Mouse (Mus musculus) heart, postnatal 0 days (tissue): Measurements from ENCODE around the gene Gm7138. TPM values are rescaled to one million over a fixed set of nuclear protein-coding genes. Genes with fewer than 3 reads are reported as not detected.
"Not testable (repeated sequence)": the region's sequence is repeated elsewhere in the genome, so short reads cannot be mapped to it uniquely, and the experiment has no call there.

ENCODE experiments used
- ATAC-seq: fragments of 200-750 bp; cut with Nextera tagmentation; 2 replicates; pipeline ENCODE4 v1.8.0; 2017; ENCODE audit warnings: low read depth, moderate number of reproducible peaks, moderate library complexity; ENCODE audit not compliant: insufficient read depth
- DNase-seq: peaks from one replicate; pipeline ENCODE4 v3.0.0-alpha.2; 2016; ENCODE audit warnings: low spot score
- H3K27ac ChIP-seq: fragments of 300-500 bp; sonication (generic); 2 replicates; pipeline ENCODE4 v1.5.1; 2014; ENCODE audit warnings: low read depth, mild to moderate bottlenecking
- H3K27me3 ChIP-seq: fragments of 300-500 bp; sonication (generic); 2 replicates; pipeline ENCODE4 v1.6.1; 2014; ENCODE audit warnings: low read length, mixed read lengths; ENCODE audit not compliant: control insufficient read depth, insufficient read depth
- H3K36me3 ChIP-seq: fragments of 300-500 bp; sonication (generic); replicated peaks from 2 replicates; pipeline ENCODE4 v1.6.1; 2014; ENCODE audit warnings: low read length, mixed read lengths; ENCODE audit not compliant: control insufficient read depth, insufficient read depth
- H3K4me1 ChIP-seq: fragments of 300-500 bp; sonication (generic); 2 replicates; pipeline ENCODE4 v1.6.1; 2014; ENCODE audit warnings: antibody characterized with exemption; ENCODE audit not compliant: control insufficient read depth, insufficient read depth
- H3K4me2 ChIP-seq: fragments of 300-500 bp; sonication (generic); 2 replicates; pipeline ENCODE4 v1.6.1; 2014; ENCODE audit warnings: low read depth, mild to moderate bottlenecking, low read length, moderate library complexity
- H3K4me3 ChIP-seq: fragments of 300-500 bp; sonication (generic); 2 replicates; pipeline ENCODE4 v1.5.1; 2014; ENCODE audit warnings: low read depth, low read length
- H3K9ac ChIP-seq: fragments of 300-500 bp; sonication (generic); replicated peaks from 2 replicates; pipeline ENCODE4 v1.6.1; 2014; ENCODE audit warnings: low read depth, low read length, mixed read lengths
- H3K9me3 ChIP-seq: fragments of 300-500 bp; sonication (generic); replicated peaks from 2 replicates; pipeline ENCODE4 v1.6.1; 2016; ENCODE audit warnings: low read length; ENCODE audit not compliant: control insufficient read depth
- CTCF ChIP-seq: IDR thresholded peaks from 2 replicates; pipeline ENCODE4 v1.5.1; 2016; ENCODE audit warnings: antibody characterized with exemption, control low read depth, low read depth
- EP300 ChIP-seq: IDR thresholded peaks from 2 replicates; pipeline ENCODE4 v1.6.1; 2016; ENCODE audit warnings: antibody characterized with exemption, low read depth
- WGBS: fragments of 180-500 bp; shearing (Covaris S2); extraction: QIAGEN DNeasy Blood & Tissue Kit; methylation state at CpG from one replicate; pipeline ENCODE4 v1.1.7; 2014; 5-methylcytosine and 5-hydroxymethylcytosine counted together
- polyA plus RNA-seq: library from polyadenylated mRNA; unstranded; fragments of >200 nt; fragmentation: Nextera tagmentation; extraction: Ambion mirVana; gene quantifications from 2 replicates; pipeline ENCODE4 v1.2.1, GENCODE M21; 2015
- total RNA-seq: library from RNA; depleted of rRNA; stranded (reverse); fragments of >200 nt; gene quantifications from 2 replicates; pipeline ENCODE4 v1.2.3, GENCODE M21; 2014; ENCODE audit warnings: low replicate concordance

Gm7138 gene
- total and polyA plus RNA-seq, 2 experiments from 2014 or later, result not detected

- not testable (repeated sequence) for DNase-seq, H3K9me3 ChIP-seq, H3K27ac ChIP-seq, ATAC-seq, H3K4me1 ChIP-seq, H3K4me3 ChIP-seq, H3K9ac ChIP-seq, H3K27me3 ChIP-seq, H3K4me2 ChIP-seq, H3K36me3 ChIP-seq
- no CpG with 5 or more reads among the region's 1 CpGs for WGBS
Measured at GRCm38 (mm10) chr10:77782442-77782841, 5.7 kb upstream of the Gm7138 start, which contains the start of gene Gm3250. Gm3250 (minus strand) TSS chr10:77782542.

GRCm38 (mm10) chr10:77772142-77772541 is 4.6 kb downstream of the Gm7138 start:
- H3K27ac ChIP-seq, H3K4me2 ChIP-seq, H3K9me3 ChIP-seq, H3K9ac ChIP-seq, H3K4me3 ChIP-seq, H3K36me3 ChIP-seq, H3K4me1 ChIP-seq, DNase-seq, H3K27me3 ChIP-seq: not testable (repeated sequence)
- no CpG with 5 or more reads among the region's 3 CpGs for WGBS
- peak; percentile 81 for ATAC-seq

- not testable (repeated sequence) for DNase-seq, H3K4me3 ChIP-seq, H3K27me3 ChIP-seq, H3K4me1 ChIP-seq, H3K9ac ChIP-seq, H3K9me3 ChIP-seq, H3K36me3 ChIP-seq, ATAC-seq, H3K4me2 ChIP-seq, H3K27ac ChIP-seq
- WGBS, result no CpG with 5 or more reads among the region's 1 CpGs
Measured at GRCm38 (mm10) chr10:77771225-77771624, 5.5 kb downstream of the Gm7138 start, which contains the start of gene Gm3238. Gm3238 (minus strand) TSS chr10:77771325.

DNA sequence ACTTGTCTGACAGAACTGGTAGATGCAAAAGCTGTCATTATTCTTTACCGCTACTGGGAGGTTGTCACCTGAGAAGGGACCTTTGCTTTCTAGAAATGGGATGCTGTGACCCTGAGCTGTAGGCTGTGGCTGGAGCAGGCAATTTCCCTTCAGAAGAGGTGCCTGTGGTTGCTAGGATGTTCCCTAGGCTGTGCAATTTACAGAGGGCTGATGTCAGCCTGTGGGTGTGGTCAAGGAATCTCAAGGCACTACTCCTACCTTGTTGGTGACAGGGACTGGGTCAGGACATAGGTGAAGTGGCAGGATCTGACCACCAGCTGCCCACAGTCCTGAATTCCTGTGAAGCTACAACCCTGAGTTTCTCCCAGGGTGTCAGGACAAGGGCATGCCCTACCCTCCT is 7.0 kb downstream of the Gm7138 start:
- H3K9me3 ChIP-seq, result no peaks in the 10 kb centered on the region
- no peak overlapping the region for H3K4me3 ChIP-seq
- H3K9ac ChIP-seq, result no peak overlapping the region
- ATAC-seq, result no peak
- 64% methylated on average over 1 of the region's 1 CpGs for WGBS
- no peak for DNase-seq
- H3K27ac ChIP-seq, result no peak overlapping the region
- no peaks in the 10 kb centered on the region for H3K4me1 ChIP-seq
- H3K4me2 ChIP-seq, result no peak overlapping the region
- no peaks in the 10 kb centered on the region for H3K27me3 ChIP-seq
- H3K36me3 ChIP-seq, result no peaks in the 10 kb centered on the region
- no peak for TF ChIP-seq CTCF
- no peak for TF ChIP-seq EP300

DNA sequence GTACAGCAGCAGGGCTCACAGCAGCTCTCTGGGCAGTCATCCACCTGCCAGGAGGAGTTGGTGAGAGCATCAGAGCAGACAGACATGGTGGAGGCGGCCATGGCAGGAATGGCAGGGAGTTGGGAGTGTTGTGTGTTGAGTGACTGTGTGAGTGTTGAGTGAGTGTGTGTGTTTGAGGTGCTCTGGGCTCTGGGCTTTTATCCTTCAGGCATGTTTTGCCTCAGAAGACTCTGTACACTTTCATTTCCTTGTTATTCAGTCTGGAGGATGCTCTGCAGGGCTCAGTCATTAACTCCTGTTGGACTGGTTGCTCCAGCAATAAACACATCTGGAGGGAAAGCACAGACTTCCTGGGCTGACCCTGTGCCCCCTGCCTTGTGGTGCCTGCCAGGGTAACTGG is 17.2 kb downstream of the Gm7138 start, which contains the start of gene Gm3233:
TSS of gene Gm3233 (minus strand) at position 101 of the 400 bp plus-strand sequence.
- no CpG with 5 or more reads among the region's 1 CpGs for WGBS
- H3K9ac ChIP-seq, ATAC-seq, H3K27ac ChIP-seq, H3K36me3 ChIP-seq, H3K4me1 ChIP-seq, H3K27me3 ChIP-seq, H3K9me3 ChIP-seq, H3K4me3 ChIP-seq, H3K4me2 ChIP-seq, DNase-seq: not testable (repeated sequence)

GRCm38 (mm10) chr10:77753448-77753847 is 23.3 kb downstream of the Gm7138 start:
- ATAC-seq (no peak), DNase-seq (no peak)
- Histone ChIP-seq H3K9ac (no peak overlapping the region), H3K4me2 (no peak overlapping the region), H3K27ac (no peak overlapping the region), H3K36me3 (no peaks in the 10 kb centered on the region), H3K4me1 (no peaks in the 10 kb centered on the region), H3K4me3 (no peak overlapping the region), H3K9me3 (no peaks in the 10 kb centered on the region), H3K27me3 (no peaks in the 10 kb centered on the region)
- no peak for TF ChIP-seq EP300
- no peak for TF ChIP-seq CTCF

DNA sequence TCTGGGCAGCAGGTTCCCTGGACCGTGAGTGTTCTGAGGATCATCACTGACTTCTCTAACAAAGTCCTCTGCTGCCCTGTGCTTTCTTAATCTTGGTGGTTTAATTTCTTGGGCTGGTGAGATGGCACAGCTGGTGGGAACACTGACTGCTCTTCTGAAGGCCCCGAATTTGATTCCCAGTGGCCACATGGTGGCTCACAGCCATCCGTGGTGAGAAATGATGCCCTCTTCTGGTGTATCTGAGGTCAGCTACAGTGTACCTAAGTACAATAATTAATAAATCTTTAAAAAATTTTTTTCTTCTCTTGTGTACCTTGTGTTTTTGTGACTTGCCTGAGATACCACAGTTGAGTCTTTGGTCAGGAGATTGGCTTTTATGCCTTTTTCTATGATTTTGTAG is 24.4 kb downstream of the Gm7138 start:
- not testable (repeated sequence) for H3K27me3 ChIP-seq, H3K36me3 ChIP-seq, H3K4me3 ChIP-seq, H3K4me2 ChIP-seq, DNase-seq, ATAC-seq, H3K9ac ChIP-seq, H3K4me1 ChIP-seq, H3K27ac ChIP-seq, H3K9me3 ChIP-seq
- WGBS, result 65% methylated on average over 3 of the region's 3 CpGs

DNA sequence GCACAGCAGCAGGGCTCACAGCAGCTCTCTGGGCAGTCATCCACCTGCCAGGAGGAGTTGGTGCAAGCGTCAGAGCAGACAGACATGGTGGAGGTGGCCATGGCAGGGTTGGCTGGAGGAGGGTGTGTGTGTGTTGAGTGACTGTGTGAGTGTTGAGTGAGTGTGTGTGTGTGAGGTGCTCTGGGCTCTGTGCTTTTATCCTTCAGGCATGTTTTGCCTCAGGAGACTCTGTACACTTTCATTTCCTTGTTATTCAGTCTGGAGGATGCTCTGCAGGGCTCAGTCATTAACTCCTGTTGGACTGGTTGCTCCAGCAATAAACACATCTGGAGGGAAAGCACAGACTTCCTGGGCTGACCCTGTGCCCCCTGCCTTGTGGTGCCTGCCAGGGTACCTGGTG is 25.5 kb downstream of the Gm7138 start, which contains the start of gene Gm9736:
TSS of gene Gm9736 (minus strand) at position 101 of the 400 bp plus-strand sequence.
- not testable (repeated sequence) for H3K27me3 ChIP-seq, H3K9ac ChIP-seq, DNase-seq, H3K4me3 ChIP-seq, H3K36me3 ChIP-seq, H3K27ac ChIP-seq, H3K4me1 ChIP-seq, H3K4me2 ChIP-seq, H3K9me3 ChIP-seq, ATAC-seq
- 13% methylated on average over 1 of the region's 1 CpGs for WGBS

- not testable (repeated sequence) for H3K4me1 ChIP-seq, DNase-seq, H3K27me3 ChIP-seq, H3K27ac ChIP-seq, ATAC-seq, H3K9ac ChIP-seq, H3K36me3 ChIP-seq, H3K4me2 ChIP-seq, H3K4me3 ChIP-seq, H3K9me3 ChIP-seq
- WGBS, result 53% methylated on average over 1 of the region's 1 CpGs
Measured at GRCm38 (mm10) chr10:77750686-77751085, 26.1 kb downstream of the Gm7138 start.
